Mouse (Mus musculus) embryonic facial prominence, embryonic 11.5 days (tissue): ENCODE measurements at regions not wholly inside any gene's neighbourhood (a gene's known extent, or its start where the extent isn't known, plus 50 kb on each side); places are given as distances from the start of the nearest gene placed in this dataset.

Experiments
- ATAC-seq: fragments of 200-750 bp; cut with Nextera tagmentation; replicated peaks from 2 replicates; pipeline ENCODE4 v1.8.0; 2017; ENCODE audit warnings: low read depth; ENCODE audit not compliant: insufficient number of reproducible peaks, low FRiP score, low TSS enrichment
- DNase-seq: peaks from one replicate; pipeline ENCODE4 v3.0.0-alpha.2; 2015; ENCODE audit warnings: low spot score
- H3K27ac ChIP-seq: fragments of 300-500 bp; sonication (generic); replicated peaks from 2 replicates; pipeline ENCODE4 v1.5.1; 2014; ENCODE audit warnings: mild to moderate bottlenecking, low read depth, low read length, control low read depth
- H3K27me3 ChIP-seq: fragments of 300-500 bp; sonication (generic); 2 replicates; pipeline ENCODE4 v1.6.1; 2014; ENCODE audit warnings: mild to moderate bottlenecking, low read length, moderate library complexity, mixed read lengths; ENCODE audit not compliant: control insufficient read depth, insufficient read depth
- H3K36me3 ChIP-seq: fragments of 300-500 bp; sonication (generic); replicated peaks from 2 replicates; pipeline ENCODE4 v1.6.1; 2014; ENCODE audit warnings: low read depth, mild to moderate bottlenecking, low read length, moderate library complexity, mixed read lengths; ENCODE audit not compliant: control insufficient read depth, insufficient read depth
- H3K4me1 ChIP-seq: fragments of 300-500 bp; sonication (generic); 2 replicates; pipeline ENCODE4 v1.6.1; 2014; ENCODE audit warnings: low read length, mixed read lengths; ENCODE audit not compliant: control insufficient read depth, insufficient read depth
- H3K4me2 ChIP-seq: fragments of 300-500 bp; sonication (generic); 2 replicates; pipeline ENCODE4 v1.6.1; 2014; ENCODE audit warnings: low read depth, mild to moderate bottlenecking, control low read depth, low read length, moderate library complexity
- H3K4me3 ChIP-seq: fragments of 300-500 bp; sonication (generic); 2 replicates; pipeline ENCODE4 v1.5.1; 2014; ENCODE audit warnings: low read depth, low read length, control low read depth
- H3K9ac ChIP-seq: fragments of 300-500 bp; sonication (generic); replicated peaks from 2 replicates; pipeline ENCODE4 v1.6.1; 2014; ENCODE audit warnings: mild to moderate bottlenecking, control low read depth, low read length
- H3K9me3 ChIP-seq: fragments of 300-500 bp; sonication (generic); replicated peaks from 2 replicates; pipeline ENCODE4 v1.6.1; 2016; ENCODE audit warnings: mild to moderate bottlenecking, low read length, inconsistent platforms, mixed read lengths; ENCODE audit not compliant: control insufficient read depth
- WGBS: fragments of 180-500 bp; shearing (Covaris S2); extraction: QIAGEN DNeasy Blood & Tissue Kit; methylation state at CpG from one replicate; pipeline ENCODE4 v1.1.7; 2014; 5-methylcytosine and 5-hydroxymethylcytosine counted together

DNA sequence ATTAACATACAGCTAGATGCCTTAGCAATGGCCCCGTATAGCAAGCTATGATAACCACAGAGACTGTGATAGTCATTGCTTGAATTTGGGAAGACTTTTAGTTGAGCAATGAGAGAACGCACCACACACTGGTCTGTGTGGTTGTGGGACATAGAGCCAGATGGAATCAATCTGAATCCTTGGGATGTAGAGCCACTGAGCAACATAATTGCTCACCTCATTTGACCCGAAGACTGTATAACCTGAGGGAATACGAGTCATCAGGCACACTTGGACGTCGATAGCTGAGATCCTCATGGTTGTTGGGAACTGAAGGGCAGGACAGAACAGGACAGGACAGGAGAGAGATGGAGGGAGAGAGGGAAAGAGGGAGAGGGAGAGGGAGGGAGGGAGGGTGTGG lies 68.6 kb upstream of the Mmadhc start:
- 49% methylated on average over 6 of the region's 6 CpGs for WGBS
- H3K9ac ChIP-seq = no peak overlapping the region
- DNase-seq (no peak), ATAC-seq (no peak)
- H3K4me2 ChIP-seq = no peak overlapping the region
- no peaks in the 10 kb centered on the region for H3K4me1 ChIP-seq
- no peaks in the 10 kb centered on the region for H3K9me3 ChIP-seq
- no peaks in the 10 kb centered on the region for H3K27me3 ChIP-seq
- H3K27ac ChIP-seq = no peak overlapping the region
- H3K36me3 ChIP-seq = no peaks in the 10 kb centered on the region
- H3K4me3 ChIP-seq = no peak overlapping the region

DNA sequence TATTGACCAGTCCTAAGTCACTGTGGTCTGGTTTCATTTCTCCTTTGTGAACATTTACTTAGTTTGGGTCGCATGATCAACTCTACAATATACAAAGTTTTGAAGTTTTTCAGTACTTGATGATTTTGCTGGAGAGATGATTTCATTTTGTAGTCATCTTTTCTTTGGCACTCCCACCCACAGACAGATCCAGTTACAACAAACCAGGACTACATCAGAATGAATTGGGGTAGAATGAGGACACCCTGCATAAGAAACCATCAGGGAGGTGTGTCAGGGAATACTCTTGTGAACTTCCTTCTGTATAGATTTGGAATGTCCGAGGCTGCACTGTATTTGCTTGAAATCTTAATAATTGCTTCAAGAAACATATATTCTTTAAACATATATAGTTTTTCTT lies 59.5 kb upstream of the Mmadhc start:
- ATAC-seq = no peak
- H3K27me3 ChIP-seq = no peaks in the 10 kb centered on the region
- DNase-seq = no peak
- WGBS = 88% methylated on average over 2 of the region's 2 CpGs
- no peaks in the 10 kb centered on the region for H3K36me3 ChIP-seq
- H3K9me3 ChIP-seq = no peaks in the 10 kb centered on the region
- no peak overlapping the region for H3K4me2 ChIP-seq
- H3K27ac ChIP-seq = no peak overlapping the region
- no peak overlapping the region for H3K4me3 ChIP-seq
- H3K4me1 ChIP-seq = no peaks in the 10 kb centered on the region
- no peak overlapping the region for H3K9ac ChIP-seq

- Histone ChIP-seq H3K4me2 (no peak overlapping the region), H3K9me3 (no peaks in the 10 kb centered on the region), H3K27ac (no peak overlapping the region), H3K9ac (no peak overlapping the region), H3K36me3 (no peaks in the 10 kb centered on the region), H3K27me3 (no peaks in the 10 kb centered on the region), H3K4me1 (no peaks in the 10 kb centered on the region), H3K4me3 (no peak overlapping the region)
- DNase-seq (peak; percentile 76), ATAC-seq (peak; percentile 56; the same call in 1 of the 2 replicates)
- WGBS = 37% methylated on average over 10 of the region's 10 CpGs
Observed at GRCm38 (mm10) chr2:50347486-50348265, 51.1 kb upstream of the Mmadhc start.
